Mouse (Mus musculus): ENCODE data around the gene Dnajc12.

- TF ChIP-seq POLR2A (IDR thresholded peaks at IDR 0.05; ENCODE audit: low read depth, low read length) (no peak), CTCF (conservative IDR thresholded peaks at IDR 0.05; ENCODE audit: insufficient read depth, insufficient read length, low read depth, low read length) (no peak)
Measured at GRCm38 (mm10) chr10:63455110-63455878, 73.1 kb downstream of the Dnajc12 start.
